ENCODE assay signal across 9 mouse cellular contexts in genomic region chr16:10272256-10272655, GRCm38 (mm10). TPM values are rescaled to one million over a fixed set of nuclear protein-coding genes. Genes with fewer than 3 reads are reported as not detected.
DNase-seq lines count a peak whose midpoint lies in the region; TF ChIP-seq lines count a peak whose summit lies in the region.
"Had no signal": no experiment of that assay in that cellular context is flagged by ENCODE, and none has a peak within 500 bp of the region (broad histone marks: within the 10 kb centered on the region; RNA-seq: fewer than 3 reads in every experiment).

No protein-coding gene starts in this region.

- no peaks in the 10 kb centered on the region for H3K36me3 ChIP-seq in E14TG2a.4 (ENCODE audit: insufficient read depth, low read length)

- TF ChIP-seq CTCF in left cerebral cortex, adult 2 months (IDR thresholded peaks at IDR 0.05), result peak; percentile 73
- TF ChIP-seq CTCF in E14TG2a.4 (conservative IDR thresholded peaks at IDR 0.05; ENCODE audit: low read length), result peak; percentile 55
- peak; percentile 87 for TF ChIP-seq CTCF in layer of hippocampus, adult 2 months (conservative IDR thresholded peaks at IDR 0.05)

- H3K4me1 ChIP-seq in E14TG2a.4 (replicated peaks; ENCODE audit: low read depth, low read length), result no peaks in the 10 kb centered on the region

- peaks cover 18% of the 10 kb centered on the region for H3K27me3 ChIP-seq in E14TG2a.4 (ENCODE audit: insufficient read depth, low read length)

- no peaks in the 10 kb centered on the region for H3K9me3 ChIP-seq in E14TG2a.4 (ENCODE audit: low read length)

- peak; percentile 45 to 47 for DNase-seq in left cerebral cortex, adult 2 months (ENCODE audit: extremely low spot score in 1 of 2, low spot score in 2 of 2)
- DNase-seq in left cerebral cortex, adult 8-10 months (ENCODE audit: low spot score in 2 of 2), result no peak
- DNase-seq in WW6 (ENCODE audit: low read depth, low spot score), result peak; percentile 38
- DNase-seq in embryo, embryonic 10.5 days (ENCODE audit: low spot score), result peak; percentile 67
- DNase-seq in layer of hippocampus, adult 2 months (ENCODE audit: low spot score in 2 of 2), result peak; percentile 39 to 53
- DNase-seq in retina, adult 2 months (ENCODE audit: low read depth, low spot score), result peak; percentile 30
- DNase-seq in T-cell, adult 2 months (ENCODE audit: low spot score), result no peak

- intact Hi-C loops in left cerebral cortex, adult 2 months (cut with DNase I), result loop anchor here (5.0 kb wide), 1 partner anchor 185 kb away; no protein-coding TSS in a partner anchor

- no peak overlapping the region for H3K27ac ChIP-seq in left cerebral cortex, adult 2 months
- H3K27ac ChIP-seq in layer of hippocampus, adult 2 months, result no peak overlapping the region

- no peak overlapping the region for H3K4me3 ChIP-seq in left cerebral cortex, adult 2 months
- no peak overlapping the region for H3K4me3 ChIP-seq in E14TG2a.4 (replicated peaks; ENCODE audit: low read length)
- no peak overlapping the region for H3K4me3 ChIP-seq in layer of hippocampus, adult 2 months
- H3K4me3 ChIP-seq: myocyte had no signal

RNA-seq across cellular contexts. Expression of gene Emp2, which starts 41.5 kb away (rescaled TPM):
- 10 to 100 TPM; 12.9 to 13.2 TPM for total RNA-seq in left cerebral cortex, adult 2 months (2021)
- 10 to 100 TPM; 11.0 to 13.4 (median 12.2) TPM for total RNA-seq in left cerebral cortex, adult 8-10 months (2022)
- total RNA-seq in layer of hippocampus, adult 2 months (2021), result 10 to 100 TPM; 14.4 to 16.4 TPM

Comparison
In these comparisons a context has a peak if more than half of its experiments do, and no peak if none do; other contexts are left out.
1. DNase-seq: peak in left cerebral cortex, adult 2 months (2 of 2), WW6 (single experiment), embryo, embryonic 10.5 days (single experiment), layer of hippocampus, adult 2 months (2 of 2) and retina, adult 2 months (single experiment); none in left cerebral cortex, adult 8-10 months (0 of 2) and T-cell, adult 2 months (single experiment).
2. Peak in every context shown above with its lines, with median percentiles within 50 percentile points of each other: CTCF ChIP-seq.